Comparison of ENCODE assay signal across 10 mouse cellular contexts in genomic region chr7:19302264-19303045, GRCm38 (mm10). TPM values are rescaled to one million over a fixed set of nuclear protein-coding genes. Genes with fewer than 3 reads are reported as not detected.
DNase-seq lines count a peak whose midpoint lies in the region; ATAC-seq lines count a peak whose summit lies in the region.
"Had no signal": no experiment of that assay in that cellular context is flagged by ENCODE, and none has a peak within 500 bp of the region (broad histone marks: within the 10 kb centered on the region; RNA-seq: fewer than 3 reads in every experiment).

No protein-coding gene starts in this region.

- DNase-seq in heart, adult 18-20 months = no peak
- peak; percentile 79 for DNase-seq in CD4-positive helper T cell, adult 2 months (ENCODE audit: low read depth, low spot score)
- DNase-seq in testis, postnatal 10 days (ENCODE audit: low spot score) = no peak
- DNase-seq in layer of hippocampus, adult 9-10 months (ENCODE audit: low spot score) = no peak
- no peak for DNase-seq in embryo, embryonic 9.5 days (ENCODE audit: extremely low spot score)
- DNase-seq: gastrocnemius, postnatal 25 days; kidney, adult 8-10 months had no signal

- H3K36me3 ChIP-seq in heart, embryonic 11.5 days (ENCODE audit: control insufficient read depth, insufficient read depth, low read length) = no peaks in the 10 kb centered on the region
- H3K36me3 ChIP-seq in forebrain, embryonic 16.5 days (ENCODE audit: control insufficient read depth, insufficient read depth) = no peaks in the 10 kb centered on the region
- no peaks in the 10 kb centered on the region for H3K36me3 ChIP-seq in limb, embryonic 15.5 days

- H3K27me3 ChIP-seq in heart, embryonic 11.5 days (ENCODE audit: control insufficient read depth, insufficient read depth, low read length) = peaks cover 54% of the 10 kb centered on the region
- H3K27me3 ChIP-seq in forebrain, embryonic 16.5 days (replicated peaks; ENCODE audit: control insufficient read depth, insufficient read depth, low read length) = peaks cover 56% of the 10 kb centered on the region
- peaks cover 61% of the 10 kb centered on the region for H3K27me3 ChIP-seq in limb, embryonic 15.5 days

- no peak for ATAC-seq in heart, embryonic 11.5 days (replicated peaks; ENCODE audit: insufficient number of reproducible peaks, low FRiP score, low TSS enrichment)
- no peak for ATAC-seq in forebrain, embryonic 16.5 days
- no peak for ATAC-seq in limb, embryonic 15.5 days (ENCODE audit: insufficient number of reproducible peaks, low FRiP score, low TSS enrichment, low read depth)

- WGBS in heart, embryonic 11.5 days (ENCODE audit: insufficient replicate concordance) = 49% methylated on average over 13 of the region's 13 CpGs
- 51% methylated on average over 13 of the region's 13 CpGs for WGBS in forebrain, embryonic 16.5 days
- WGBS in limb, embryonic 15.5 days = 46% methylated on average over 13 of the region's 13 CpGs

- H3K27ac ChIP-seq in heart, embryonic 11.5 days (ENCODE audit: low read depth, low read length) = no peak overlapping the region
- no peak overlapping the region for H3K27ac ChIP-seq in forebrain, embryonic 16.5 days (ENCODE audit: low read length)
- H3K27ac ChIP-seq in limb, embryonic 15.5 days = no peak overlapping the region

- H3K4me3 ChIP-seq in heart, embryonic 11.5 days (ENCODE audit: low read depth, low read length) = peak overlapping the region; percentile 44
- peak overlapping the region; percentile 58; the same call in 1 of the 2 replicates for H3K4me3 ChIP-seq in forebrain, embryonic 16.5 days (replicated peaks; ENCODE audit: low read length)
- H3K4me3 ChIP-seq in limb, embryonic 15.5 days = peak overlapping the region; percentile 49; the same call in 1 of the 2 replicates

- H3K4me1 ChIP-seq in heart, embryonic 11.5 days (ENCODE audit: control insufficient read depth, insufficient read depth, low read length) = peaks cover 25% of the 10 kb centered on the region
- H3K4me1 ChIP-seq in forebrain, embryonic 16.5 days (replicated peaks; ENCODE audit: control insufficient read depth, insufficient read depth, low read length) = peaks cover 31% of the 10 kb centered on the region
- peaks cover 34% of the 10 kb centered on the region for H3K4me1 ChIP-seq in limb, embryonic 15.5 days

- peak overlapping the region; percentile 52 for H3K4me2 ChIP-seq in heart, embryonic 11.5 days
- peak overlapping the region; percentile 72 for H3K4me2 ChIP-seq in forebrain, embryonic 16.5 days (ENCODE audit: low read length)
- H3K4me2 ChIP-seq in limb, embryonic 15.5 days = no peak overlapping the region

- H3K9ac ChIP-seq in heart, embryonic 11.5 days (ENCODE audit: low read depth, low read length) = peak overlapping the region; percentile 16; the same call in 1 of the 2 replicates
- peak overlapping the region; percentile 49 for H3K9ac ChIP-seq in forebrain, embryonic 16.5 days (replicated peaks; ENCODE audit: low read depth, low read length)
- H3K9ac ChIP-seq in limb, embryonic 15.5 days = no peak overlapping the region

- H3K9me3 ChIP-seq in heart, embryonic 11.5 days (replicated peaks; ENCODE audit: control insufficient read depth, low read length) = no peaks in the 10 kb centered on the region
- no peaks in the 10 kb centered on the region for H3K9me3 ChIP-seq in forebrain, embryonic 16.5 days (ENCODE audit: control insufficient read depth, low read length)
- no peaks in the 10 kb centered on the region for H3K9me3 ChIP-seq in limb, embryonic 15.5 days

RNA-seq across cellular contexts. Expression of gene Fosb, which starts 7.4 kb away (rescaled TPM):
- 0.11 and 0.17 TPM in 2 replicates for polyA plus RNA-seq in heart, embryonic 11.5 days (2014; fragmentation: Nextera tagmentation; extraction: Ambion mirVana)
- total RNA-seq in heart, adult 18-20 months (2021) = 1 to 10 TPM in 1 of 2 experiments, under 1 TPM in 1; 0.62 to 1.0 TPM
- 0.05 and 0.10 TPM in 2 replicates for polyA plus RNA-seq in forebrain, embryonic 16.5 days (2015; fragmentation: Nextera tagmentation; extraction: Ambion mirVana)
- 0.29 and 0.41 TPM in 2 replicates for polyA plus RNA-seq in limb, embryonic 15.5 days (2015; fragmentation: Nextera tagmentation; extraction: Ambion mirVana)

RNA-seq across cellular contexts. Expression of gene Rtn2, which starts 20.0 kb away (rescaled TPM):
- polyA plus RNA-seq in heart, embryonic 11.5 days (2014; fragmentation: Nextera tagmentation; extraction: Ambion mirVana) = 25.3 and 31.2 TPM in 2 replicates
- 100 to 1,000 TPM; 124 to 132 TPM for total RNA-seq in heart, adult 18-20 months (2021)
- polyA plus RNA-seq in forebrain, embryonic 16.5 days (2015; fragmentation: Nextera tagmentation; extraction: Ambion mirVana) = 127 and 128 TPM in 2 replicates
- 21.4 and 48.2 TPM in 2 replicates for polyA plus RNA-seq in limb, embryonic 15.5 days (2015; fragmentation: Nextera tagmentation; extraction: Ambion mirVana)

RNA-seq across cellular contexts. Expression of gene Ppm1n, which starts 22.6 kb away (rescaled TPM):
- polyA plus RNA-seq in heart, embryonic 11.5 days (2014; fragmentation: Nextera tagmentation; extraction: Ambion mirVana) = 0.34 TPM in 1 of 2 replicates, not detected in the other
- total RNA-seq in heart, adult 18-20 months (2021) = not detected
- 0.39 and 0.61 TPM in 2 replicates for polyA plus RNA-seq in forebrain, embryonic 16.5 days (2015; fragmentation: Nextera tagmentation; extraction: Ambion mirVana)
- polyA plus RNA-seq in limb, embryonic 15.5 days (2015; fragmentation: Nextera tagmentation; extraction: Ambion mirVana) = 0.16 and 0.19 TPM in 2 replicates
- total RNA-seq: gastrocnemius, postnatal 25 days had no signal

RNA-seq across cellular contexts. Expression of gene Vasp, which starts 30.8 kb away (rescaled TPM):
- polyA plus RNA-seq in heart, embryonic 11.5 days (2014; fragmentation: Nextera tagmentation; extraction: Ambion mirVana) = 61.9 and 102 TPM in 2 replicates
- 10 to 100 TPM; 26.7 to 27.7 TPM for total RNA-seq in heart, adult 18-20 months (2021)
- 38.0 and 40.3 TPM in 2 replicates for polyA plus RNA-seq in forebrain, embryonic 16.5 days (2015; fragmentation: Nextera tagmentation; extraction: Ambion mirVana)
- 73.8 and 84.0 TPM in 2 replicates for polyA plus RNA-seq in limb, embryonic 15.5 days (2015; fragmentation: Nextera tagmentation; extraction: Ambion mirVana)

RNA-seq across cellular contexts. Expression of gene Ercc1, which starts 42.1 kb away (rescaled TPM):
- polyA plus RNA-seq in heart, embryonic 11.5 days (2014; fragmentation: Nextera tagmentation; extraction: Ambion mirVana) = 72.5 and 74.5 TPM in 2 replicates
- 10 to 100 TPM; 43.5 to 50.3 TPM for total RNA-seq in heart, adult 18-20 months (2021)
- polyA plus RNA-seq in forebrain, embryonic 16.5 days (2015; fragmentation: Nextera tagmentation; extraction: Ambion mirVana) = 79.3 and 85.9 TPM in 2 replicates
- polyA plus RNA-seq in limb, embryonic 15.5 days (2015; fragmentation: Nextera tagmentation; extraction: Ambion mirVana) = 75.7 and 75.9 TPM in 2 replicates
